Mouse (Mus musculus) megakaryocyte, embryonic 14.5 days (primary cell): ENCODE results near the gene Nln. TPM values are rescaled to one million over a fixed set of nuclear protein-coding genes. Genes with fewer than 3 reads are reported as not detected.

Experiments used
- H3K27me3 ChIP-seq: replicated peaks from 2 replicates; pipeline ENCODE3; 2012; ENCODE audit warnings: inconsistent platforms
- H3K36me3 ChIP-seq: replicated peaks from 2 replicates; pipeline ENCODE3; 2012; ENCODE audit warnings: low read length, inconsistent platforms, mixed read lengths
- H3K4me1 ChIP-seq: 2 replicates; pipeline ENCODE4 v1.6.1; 2012; ENCODE audit warnings: inconsistent platforms
- H3K4me3 ChIP-seq: replicated peaks from 2 replicates; pipeline ENCODE3; 2012; ENCODE audit warnings: moderate library complexity, mild to moderate bottlenecking, inconsistent platforms
- H3K9me3 ChIP-seq: 2 replicates; pipeline ENCODE4 v1.6.1; 2012; ENCODE audit warnings: inconsistent platforms
- FLI1 ChIP-seq: IDR thresholded peaks from 2 replicates; pipeline ENCODE4 v1.6.1; 2012; ENCODE audit warnings: low read length, inconsistent platforms, mixed read lengths
- GATA1 ChIP-seq: IDR thresholded peaks from 3 replicates; pipeline ENCODE4 v1.6.1; 2012; ENCODE audit warnings: mixed read lengths, low read length, inconsistent platforms, borderline replicate concordance
- polyA plus RNA-seq: library from polyadenylated mRNA; stranded (reverse); fragments of >175 nt; gene quantifications from 2 replicates; pipeline ENCODE4 v1.2.3, GENCODE M21; 2012; ENCODE audit warnings: low replicate concordance; ENCODE audit not compliant: insufficient read depth

Gene Nln
- polyA plus RNA-seq, 1 experiment: 11.1 TPM

- H3K4me3 ChIP-seq: no peak overlapping the region
- H3K27me3 ChIP-seq: no peaks in the 10 kb centered on the region
- peaks cover 39% of the 10 kb centered on the region for H3K4me1 ChIP-seq
- peaks cover 30% of the 10 kb centered on the region for H3K36me3 ChIP-seq
- TF ChIP-seq FLI1 (no peak), GATA1 (no peak)
- peaks cover 10% of the 10 kb centered on the region; the same call in 1 of the 2 replicates for H3K9me3 ChIP-seq
These were observed 9.0 kb downstream of the Nln start for GRCm38 (mm10) chr13:104100416-104100815.

GRCm38 (mm10) chr13:104097190-104097589, 12.2 kb downstream of the Nln start:
- TF ChIP-seq GATA1 (no peak), FLI1 (no peak)

GRCm38 (mm10) chr13:104095955-104096354, 13.5 kb downstream of the Nln start:
- Histone ChIP-seq H3K4me3 (no peak overlapping the region), H3K4me1 (peaks cover 64% of the 10 kb centered on the region), H3K9me3 (no peaks in the 10 kb centered on the region), H3K27me3 (no peaks in the 10 kb centered on the region), H3K36me3 (peaks cover 29% of the 10 kb centered on the region)
- TF ChIP-seq GATA1 (no peak), FLI1 (no peak)

More at GRCm38 (mm10) chr13:104097190-104097589, 12.2 kb downstream of the Nln start:
- no peak overlapping the region for H3K4me3 ChIP-seq
- no peaks in the 10 kb centered on the region for H3K27me3 ChIP-seq
- H3K36me3 ChIP-seq: peaks cover 28% of the 10 kb centered on the region
- H3K9me3 ChIP-seq: no peaks in the 10 kb centered on the region
- H3K4me1 ChIP-seq: peaks cover 59% of the 10 kb centered on the region

DNA sequence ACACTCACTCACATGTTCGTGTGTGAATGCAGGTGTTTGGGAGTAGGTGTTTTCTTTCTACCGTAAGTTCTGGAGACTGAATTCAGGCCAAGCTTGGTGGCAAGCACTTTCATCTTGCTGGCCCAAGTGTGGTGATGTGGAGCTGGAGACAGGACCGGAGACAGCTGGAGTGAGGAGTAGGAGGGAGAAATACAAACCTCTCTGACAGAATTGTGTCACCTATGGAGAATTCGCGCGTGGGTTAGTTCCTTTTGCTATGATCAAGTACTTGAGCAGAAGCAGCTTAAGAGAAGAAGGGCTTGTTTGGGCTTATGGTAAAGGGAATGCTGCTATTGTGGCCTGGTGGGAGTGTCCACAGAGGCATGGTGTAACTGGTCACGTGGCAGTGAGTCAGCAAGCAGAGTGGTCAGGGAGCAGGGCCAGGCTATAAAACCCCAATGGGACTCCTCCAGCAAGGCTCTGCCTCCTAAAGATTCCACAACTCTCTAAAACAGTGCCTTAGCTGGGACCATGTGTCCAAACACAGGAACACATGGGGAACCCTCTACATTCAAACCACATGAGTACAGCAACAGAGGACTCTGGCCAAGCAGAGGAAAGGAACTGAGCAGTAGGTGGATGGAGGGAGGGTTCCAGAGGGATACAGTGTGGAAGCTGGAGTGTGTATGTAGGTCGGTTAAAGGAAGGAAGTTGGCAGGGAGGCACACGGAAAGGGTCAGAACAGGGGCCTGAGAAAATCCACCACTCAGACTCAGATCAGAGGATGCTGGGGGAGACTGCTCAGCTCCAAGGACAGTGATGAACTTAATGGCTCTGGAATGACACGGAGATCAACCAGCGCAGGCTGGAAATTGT, 14.7 kb downstream of the Nln start:
- no peaks in the 10 kb centered on the region for H3K9me3 ChIP-seq
- peak overlapping the region; percentile 75 for H3K4me3 ChIP-seq
- peaks cover 69% of the 10 kb centered on the region for H3K4me1 ChIP-seq
- TF ChIP-seq FLI1: no peak
- TF ChIP-seq GATA1: no peak
- H3K27me3 ChIP-seq: no peaks in the 10 kb centered on the region
- H3K36me3 ChIP-seq: peaks cover 24% of the 10 kb centered on the region

DNA sequence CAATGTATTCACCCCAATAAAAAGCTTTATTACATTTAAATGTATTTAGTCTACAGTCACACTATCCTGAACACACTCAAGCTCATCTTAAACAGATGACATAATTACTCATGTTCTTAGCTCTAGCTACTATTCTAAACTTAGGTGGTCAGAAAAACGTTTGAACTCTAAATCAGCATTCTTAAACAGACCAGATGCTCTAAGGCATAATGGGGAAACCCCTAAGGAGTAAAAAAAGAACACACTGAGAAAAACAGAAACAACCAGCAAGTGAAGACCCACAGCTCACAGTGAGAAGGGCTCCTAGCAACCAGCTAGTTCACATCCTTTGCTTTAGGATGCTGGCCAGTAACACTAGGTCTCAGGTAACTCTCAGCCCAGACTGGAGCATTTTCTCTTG, 17.7 kb downstream of the Nln start:
- H3K9me3 ChIP-seq: no peaks in the 10 kb centered on the region
- H3K4me1 ChIP-seq: peaks cover 74% of the 10 kb centered on the region
- TF ChIP-seq FLI1 (no peak), GATA1 (no peak)
- no peak overlapping the region for H3K4me3 ChIP-seq
- H3K36me3 ChIP-seq: peaks cover 27% of the 10 kb centered on the region
- no peaks in the 10 kb centered on the region for H3K27me3 ChIP-seq

GRCm38 (mm10) chr13:104089387-104089786, 20.0 kb downstream of the Nln start:
- Histone ChIP-seq H3K4me1 (peaks cover 54% of the 10 kb centered on the region), H3K36me3 (peaks cover 25% of the 10 kb centered on the region), H3K4me3 (no peak overlapping the region), H3K27me3 (no peaks in the 10 kb centered on the region), H3K9me3 (no peaks in the 10 kb centered on the region)
- TF ChIP-seq GATA1 (no peak), FLI1 (no peak)

DNA sequence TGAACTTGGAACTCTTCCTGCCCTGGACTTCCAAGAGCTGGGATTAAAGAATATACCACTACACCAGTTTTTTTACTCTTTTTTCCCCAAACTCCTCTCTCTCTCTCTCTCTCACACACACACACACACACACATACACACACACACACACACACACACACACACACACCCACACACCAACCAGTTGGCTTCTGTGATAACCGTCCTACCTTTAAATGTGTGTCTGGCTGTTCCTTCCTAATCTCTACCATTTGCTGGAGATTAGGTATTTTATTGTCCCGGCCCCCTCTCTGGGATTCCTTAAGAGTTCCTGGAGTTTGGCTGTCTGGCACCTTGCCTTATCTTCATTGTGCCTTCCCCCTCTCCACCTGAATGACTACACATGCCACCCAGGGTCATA, 24.8 kb downstream of the Nln start:
- no peak overlapping the region for H3K4me3 ChIP-seq
- peaks cover 23% of the 10 kb centered on the region for H3K4me1 ChIP-seq
- peaks cover 4% of the 10 kb centered on the region for H3K36me3 ChIP-seq
- TF ChIP-seq FLI1 (no peak), GATA1 (no peak)
- H3K27me3 ChIP-seq: no peaks in the 10 kb centered on the region
- no peaks in the 10 kb centered on the region for H3K9me3 ChIP-seq

GRCm38 (mm10) chr13:104082504-104082903, 26.9 kb downstream of the Nln start:
- Histone ChIP-seq H3K4me1 (peaks cover 17% of the 10 kb centered on the region), H3K27me3 (no peaks in the 10 kb centered on the region), H3K36me3 (peaks cover 18% of the 10 kb centered on the region), H3K4me3 (no peak overlapping the region), H3K9me3 (no peaks in the 10 kb centered on the region)
- TF ChIP-seq FLI1 (no peak), GATA1 (no peak)

GRCm38 (mm10) chr13:104076993-104077392, 32.4 kb downstream of the Nln start:
- Histone ChIP-seq H3K27me3 (no peaks in the 10 kb centered on the region), H3K4me3 (no peak overlapping the region), H3K36me3 (peaks cover 46% of the 10 kb centered on the region), H3K4me1 (peaks cover 24% of the 10 kb centered on the region), H3K9me3 (no peaks in the 10 kb centered on the region)
- TF ChIP-seq GATA1 (no peak), FLI1 (no peak)

DNA sequence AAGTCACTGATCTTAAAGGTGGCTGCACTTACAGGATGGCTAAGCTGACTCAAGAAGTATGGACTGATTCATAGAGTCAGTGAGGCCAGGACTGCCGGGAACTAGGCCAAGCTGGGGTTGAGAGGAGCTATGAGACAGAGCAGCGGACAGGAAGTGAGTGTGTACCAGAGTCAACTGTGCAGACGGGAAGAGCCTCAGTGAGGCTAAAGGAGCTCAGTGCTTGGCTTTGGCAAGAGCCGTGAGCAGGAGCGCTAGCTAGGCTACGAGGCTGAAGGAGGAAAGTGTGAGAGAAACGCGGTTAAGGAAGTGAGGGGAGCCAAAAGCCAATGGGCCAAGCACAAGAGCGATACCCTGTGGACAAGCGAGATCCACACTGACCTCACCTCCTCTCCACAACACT, 34.7 kb downstream of the Nln start:
- Histone ChIP-seq H3K4me1 (peaks cover 15% of the 10 kb centered on the region), H3K9me3 (no peaks in the 10 kb centered on the region), H3K27me3 (no peaks in the 10 kb centered on the region), H3K36me3 (peaks cover 66% of the 10 kb centered on the region), H3K4me3 (peak overlapping the region; percentile 25)
- TF ChIP-seq FLI1: no peak
- no peak for TF ChIP-seq GATA1

DNA sequence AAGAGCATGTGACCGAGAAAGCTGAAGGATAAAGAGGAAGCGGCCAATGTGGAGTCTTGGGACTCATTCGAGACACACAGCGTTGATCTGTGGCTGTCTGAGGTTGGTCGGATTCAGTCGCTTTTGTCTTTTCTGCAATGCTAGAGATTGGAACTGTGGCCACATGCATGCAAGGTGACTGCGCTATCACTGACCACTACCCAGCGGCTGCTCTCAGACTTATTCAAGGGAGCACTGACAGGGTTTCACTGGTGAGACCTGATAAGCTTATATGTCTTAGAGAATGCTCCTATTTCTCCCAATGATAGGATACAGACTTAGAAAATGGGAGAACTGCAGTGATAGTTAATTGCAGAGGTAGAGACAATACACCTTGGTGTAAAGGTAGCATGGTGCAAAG, 35.2 kb downstream of the Nln start:
- Histone ChIP-seq H3K36me3 (peaks cover 66% of the 10 kb centered on the region), H3K4me1 (peaks cover 15% of the 10 kb centered on the region), H3K4me3 (no peak overlapping the region), H3K27me3 (no peaks in the 10 kb centered on the region), H3K9me3 (no peaks in the 10 kb centered on the region)
- no peak for TF ChIP-seq FLI1
- no peak for TF ChIP-seq GATA1
